Mouse (Mus musculus) cerebellum, adult 8-10 months (tissue): Measurements from ENCODE around the gene Hephl1.
"Not testable (repeated sequence)": the region's sequence is repeated elsewhere in the genome, so short reads cannot be mapped to it uniquely, and the experiment has no call there.

Source experiments
- DNase-seq: peaks from one replicate; pipeline ENCODE4 v3.0.0; 2022

Hephl1 gene

GRCm38 (mm10) chr9:15112008-15112407 lies at the start of gene Hephl1:
Gene Hephl1 (minus strand): TSS chr9:15112108.
- no peak for DNase-seq

GRCm38 (mm10) chr9:15149246-15149926 lies 37.5 kb upstream of the Hephl1 start:
- DNase-seq = no peak

- no peak for DNase-seq
Measured at GRCm38 (mm10) chr9:15140546-15140945, 28.6 kb upstream of the Hephl1 start.

- no peak for DNase-seq
Measured at GRCm38 (mm10) chr9:15125897-15126296, 14.0 kb upstream of the Hephl1 start.

DNA sequence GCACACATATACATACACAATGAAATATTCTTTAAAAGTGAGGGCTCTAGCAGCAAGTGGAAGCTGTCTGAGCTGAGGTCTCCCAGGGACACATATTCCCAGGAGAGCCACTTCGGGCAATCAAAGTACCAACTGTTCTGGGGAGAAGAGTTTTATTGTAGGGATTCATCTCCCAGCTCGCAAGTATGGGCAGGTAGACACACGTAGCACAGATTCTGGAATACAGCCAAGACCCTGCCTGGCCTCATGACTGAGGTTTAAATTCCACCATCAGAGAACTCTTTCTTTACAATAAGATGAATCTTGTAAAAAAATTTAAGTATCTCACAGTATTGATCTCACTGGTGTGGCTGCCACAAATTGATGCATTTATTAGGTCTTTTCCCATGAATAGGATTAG lies 10.5 kb upstream of the Hephl1 start:
- no peak for DNase-seq

DNA sequence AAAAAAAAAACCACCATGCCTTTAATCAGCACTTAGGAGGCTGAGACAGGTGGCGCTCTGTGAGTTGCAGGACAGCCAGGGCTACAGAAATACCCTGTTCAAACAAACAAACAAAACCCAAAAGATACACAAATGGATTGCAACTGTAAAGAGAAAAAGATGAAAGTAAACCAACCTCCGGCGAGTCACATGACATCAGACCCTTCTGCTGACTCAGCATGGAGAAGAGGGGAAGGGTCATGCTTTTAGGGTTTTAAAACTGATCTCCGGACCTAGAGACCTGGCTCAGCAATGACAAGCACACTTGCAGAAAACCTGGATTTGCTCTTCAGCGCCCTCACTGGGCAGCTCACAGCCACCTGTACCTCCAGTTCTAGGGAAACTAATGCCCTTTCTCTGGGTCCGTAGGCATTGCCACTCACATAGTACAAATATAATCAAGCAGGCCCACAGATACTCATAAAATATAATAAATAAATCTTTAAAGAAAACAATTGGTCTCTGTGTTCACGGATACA lies 9.0 kb upstream of the Hephl1 start:
- DNase-seq = no peak

GRCm38 (mm10) chr9:15120209-15120608 lies 8.3 kb upstream of the Hephl1 start:
- DNase-seq = no peak

DNA sequence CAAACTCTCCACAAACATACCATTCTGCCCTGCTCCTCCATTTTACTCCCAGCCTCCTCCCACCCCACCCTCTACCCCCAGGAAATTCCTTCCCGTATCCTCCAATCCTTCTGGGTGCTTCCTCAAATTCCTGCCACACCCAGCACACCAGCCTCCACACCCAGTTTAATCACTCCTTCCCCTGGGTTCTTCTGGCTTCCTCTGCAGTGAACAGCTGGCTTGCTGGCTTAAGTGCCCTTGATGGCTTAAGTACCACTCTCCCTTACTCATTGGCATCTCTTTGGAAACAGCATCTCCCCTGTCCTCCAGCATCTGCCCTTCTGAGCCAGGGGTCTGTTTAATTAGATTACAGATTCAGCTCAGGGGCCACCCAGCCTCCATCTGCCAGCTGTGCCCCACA lies 7.6 kb upstream of the Hephl1 start:
- no peak for DNase-seq

- no peak for DNase-seq
Measured at GRCm38 (mm10) chr9:15116165-15116564, 4.3 kb upstream of the Hephl1 start.

DNA sequence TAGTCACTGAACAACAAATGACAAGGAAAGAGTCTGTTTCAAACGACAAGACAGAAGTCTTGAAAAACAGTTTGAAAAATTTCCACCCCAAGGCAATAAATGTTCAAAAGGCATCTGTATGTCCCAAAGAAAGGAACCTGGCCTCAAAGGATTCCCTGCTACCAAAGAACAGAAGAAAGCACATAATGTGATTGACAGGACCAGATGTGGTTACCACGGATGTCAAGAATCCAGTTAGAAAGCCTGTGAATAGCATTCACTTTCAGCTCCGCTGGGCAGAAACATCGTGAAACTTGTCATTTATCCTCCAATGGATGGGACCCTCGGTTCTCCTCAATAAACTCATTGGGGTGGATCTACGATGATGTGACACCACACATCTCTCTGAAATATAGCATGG lies 2.2 kb upstream of the Hephl1 start:
- no peak for DNase-seq

GRCm38 (mm10) chr9:15108101-15108500 lies 3.8 kb downstream of the Hephl1 start:
- no peak for DNase-seq

DNA sequence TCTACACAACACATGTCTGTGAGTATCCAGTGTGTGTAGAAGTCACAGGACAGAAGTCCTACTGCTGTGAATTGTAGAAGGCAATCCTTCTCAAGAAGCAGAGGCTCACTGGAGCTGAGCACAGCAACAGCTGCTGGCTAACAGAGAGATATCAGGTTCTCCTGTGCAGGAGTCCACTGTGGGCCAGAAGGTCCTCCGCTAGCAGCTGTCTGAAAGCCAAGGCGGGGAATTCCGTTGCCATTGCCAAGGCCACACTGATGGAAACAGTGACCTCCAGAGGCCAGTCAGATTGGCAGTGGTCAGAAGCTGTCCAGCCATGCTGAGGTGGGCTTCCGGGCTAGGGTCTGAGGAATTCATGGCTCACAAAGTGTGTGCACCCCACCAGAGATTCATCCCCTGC lies 6.8 kb downstream of the Hephl1 start:
- no peak for DNase-seq

- DNase-seq = no peak
Measured at GRCm38 (mm10) chr9:15103579-15104300, 8.2 kb downstream of the Hephl1 start.

- DNase-seq = no peak
Measured at GRCm38 (mm10) chr9:15101531-15102161, 10.3 kb downstream of the Hephl1 start.

DNA sequence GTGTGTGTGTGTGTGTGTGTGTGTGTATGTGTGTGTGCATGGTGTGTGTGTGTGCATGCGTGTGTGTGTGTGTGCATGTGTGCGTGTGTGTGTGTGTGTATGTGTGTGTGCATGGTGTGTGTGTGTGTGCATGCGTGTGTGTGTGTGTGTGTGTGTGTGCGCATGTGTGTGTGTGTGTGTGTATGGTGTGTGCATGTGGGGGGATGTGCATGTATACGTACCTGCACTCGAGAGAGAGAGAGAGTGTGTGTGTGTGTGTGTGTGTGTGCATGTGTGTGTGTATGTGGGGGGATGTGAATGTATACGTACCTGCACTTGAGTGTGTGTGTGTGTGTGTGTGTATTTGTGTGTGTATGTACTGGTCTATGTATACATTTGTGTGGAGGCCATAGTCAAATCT lies 13.5 kb downstream of the Hephl1 start:
- not testable (repeated sequence) for DNase-seq

DNA sequence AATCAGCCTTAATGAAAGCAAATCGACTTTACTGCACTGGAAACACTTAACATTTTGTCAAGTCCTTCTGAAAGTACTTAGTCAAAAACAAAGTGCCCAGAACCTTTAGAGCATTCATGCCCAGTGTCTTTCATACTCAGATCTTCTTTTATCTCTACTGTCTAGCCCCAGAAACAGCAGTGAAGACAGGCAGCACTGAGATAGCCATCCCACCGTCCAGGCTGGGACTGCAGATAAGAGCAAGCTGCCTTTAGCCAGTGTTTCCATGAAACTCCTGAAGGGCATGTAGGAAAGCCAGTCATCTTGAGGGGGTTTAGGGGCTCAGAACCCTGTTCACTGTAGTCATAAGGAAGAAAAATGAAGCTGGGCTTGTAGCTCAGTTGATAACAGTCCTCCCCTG lies 14.7 kb downstream of the Hephl1 start:
- no peak for DNase-seq

- DNase-seq = no peak
Measured at GRCm38 (mm10) chr9:15096161-15096560, 15.7 kb downstream of the Hephl1 start.

DNA sequence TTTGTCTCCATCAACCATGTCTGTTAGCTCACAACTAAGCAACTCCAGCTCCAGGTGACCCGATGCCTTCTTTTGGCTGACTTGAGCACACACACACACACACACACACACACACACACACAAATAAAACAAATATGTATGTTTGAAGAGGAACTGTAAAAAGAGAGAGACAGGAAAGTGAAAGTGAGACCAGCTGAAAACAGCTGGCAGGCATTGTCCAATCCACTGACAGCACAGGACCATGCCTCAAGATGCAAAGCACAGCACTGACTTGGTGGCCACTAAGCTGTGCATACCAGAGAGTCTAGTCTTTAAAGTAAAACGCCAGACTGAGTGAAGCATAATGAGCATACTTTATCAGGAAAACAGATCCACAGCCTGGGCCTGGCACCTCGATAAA lies 16.7 kb downstream of the Hephl1 start:
- no peak for DNase-seq

- DNase-seq = no peak
Measured at GRCm38 (mm10) chr9:15068686-15069295, 43.1 kb downstream of the Hephl1 start.

DNA sequence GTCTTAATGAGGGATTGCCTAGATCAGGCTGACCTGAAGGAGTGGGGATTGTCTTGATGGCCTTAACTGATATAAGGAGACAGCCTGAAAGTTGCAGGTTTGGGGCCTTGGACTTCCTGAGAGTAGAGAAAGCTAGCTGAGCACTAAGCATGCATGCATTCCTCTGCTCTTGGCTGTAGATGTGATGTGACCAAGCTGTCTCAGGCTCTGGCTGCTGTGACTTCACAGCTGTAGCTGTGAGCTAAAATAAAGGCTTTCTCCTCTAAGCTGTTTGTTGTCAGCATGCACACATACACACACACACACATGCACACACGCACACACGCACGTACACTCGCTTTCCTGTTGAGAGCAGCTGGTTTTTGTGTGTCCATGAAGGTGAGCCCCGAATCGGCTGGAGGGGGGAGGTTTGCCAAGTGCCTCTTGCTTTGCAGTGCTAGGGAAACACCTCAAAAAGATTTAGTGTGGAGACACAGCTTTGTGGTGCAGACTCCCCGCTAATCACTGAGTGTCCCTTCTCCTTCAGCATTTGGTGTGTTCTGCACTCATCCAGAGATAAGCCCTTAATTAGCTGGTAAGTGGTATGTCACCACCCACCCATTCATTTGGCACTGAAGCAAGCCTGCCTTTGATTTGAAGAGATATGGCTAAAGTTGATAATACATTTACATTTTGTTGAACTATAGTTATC lies 43.8 kb downstream of the Hephl1 start:
- DNase-seq = no peak

- no peak for DNase-seq
Measured at GRCm38 (mm10) chr9:15064176-15064575, 47.7 kb downstream of the Hephl1 start.

DNA sequence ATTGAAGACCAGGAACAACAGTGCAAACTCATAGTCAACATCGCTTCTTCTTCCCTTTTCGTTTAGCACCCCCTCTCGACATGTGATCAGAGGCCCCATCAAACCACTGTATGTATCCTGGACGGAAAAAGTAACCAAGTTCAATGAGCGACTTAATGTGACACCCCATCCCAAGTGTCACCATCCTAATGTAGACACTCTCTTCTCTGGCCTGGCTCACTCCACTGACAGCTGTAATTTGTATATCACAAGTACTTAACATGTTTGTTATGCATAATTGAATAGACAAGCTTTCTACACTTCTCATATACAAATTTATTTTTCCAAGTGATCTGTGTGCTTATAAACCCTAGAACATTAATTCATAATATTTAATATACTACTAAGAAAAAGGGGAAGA lies 51.1 kb downstream of the Hephl1 start:
- DNase-seq = no peak

DNA sequence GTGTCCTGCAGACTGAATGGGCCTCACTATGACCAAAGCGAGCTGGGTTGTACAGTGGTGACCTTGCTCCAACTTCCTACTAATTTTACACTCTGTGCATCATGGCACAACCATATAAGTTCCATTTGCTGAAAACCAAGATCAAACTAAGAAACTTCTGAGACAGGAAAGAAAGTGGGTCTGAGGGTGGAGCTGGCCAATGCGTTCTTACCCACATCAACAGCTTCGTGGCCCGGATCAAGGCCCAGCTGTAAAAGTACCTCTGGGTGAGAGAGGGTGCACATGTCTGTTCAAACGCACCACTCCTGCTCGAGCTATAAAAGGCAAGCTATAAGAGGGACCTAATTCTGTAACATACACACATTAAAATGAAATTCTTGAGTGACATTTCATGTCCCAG lies 51.9 kb downstream of the Hephl1 start:
- DNase-seq = no peak
